Mouse (Mus musculus) hindbrain, postnatal 0 days (tissue): ENCODE measurements around the gene Abi3. TPM values are rescaled to one million over a fixed set of nuclear protein-coding genes. Genes with fewer than 3 reads are reported as not detected.

Experiments
- ATAC-seq: fragments of 200-750 bp; cut with Nextera tagmentation; 2 replicates; pipeline ENCODE4 v1.8.0; 2017; ENCODE audit warnings: mild to moderate bottlenecking, moderate TSS enrichment, moderate library complexity
- DNase-seq: peaks from one replicate; pipeline ENCODE4 v3.0.0-alpha.2; 2015; ENCODE audit warnings: low spot score
- H3K27ac ChIP-seq: fragments of 300-500 bp; sonication (generic); 2 replicates; pipeline ENCODE4 v1.5.1; 2014; ENCODE audit warnings: mild to moderate bottlenecking
- H3K27me3 ChIP-seq: fragments of 300-500 bp; sonication (generic); 2 replicates; pipeline ENCODE4 v1.6.1; 2014; ENCODE audit warnings: low read length, mixed read lengths; ENCODE audit not compliant: insufficient read depth
- H3K36me3 ChIP-seq: fragments of 300-500 bp; sonication (generic); 2 replicates; pipeline ENCODE4 v1.6.1; 2014; ENCODE audit warnings: low read length, mixed read lengths; ENCODE audit not compliant: insufficient read depth
- H3K4me1 ChIP-seq: fragments of 300-500 bp; sonication (generic); 2 replicates; pipeline ENCODE4 v1.6.1; 2014; ENCODE audit warnings: antibody characterized with exemption, low read length, mixed read lengths; ENCODE audit not compliant: insufficient read depth
- H3K4me2 ChIP-seq: fragments of 300-500 bp; sonication (generic); 2 replicates; pipeline ENCODE4 v1.6.1; 2014; ENCODE audit warnings: low read depth, mild to moderate bottlenecking, low read length, moderate library complexity, mixed read lengths
- H3K4me3 ChIP-seq: fragments of 300-500 bp; sonication (generic); 2 replicates; pipeline ENCODE4 v1.5.1; 2014; ENCODE audit warnings: low read length
- H3K9ac ChIP-seq: fragments of 300-500 bp; sonication (generic); replicated peaks from 2 replicates; pipeline ENCODE4 v1.6.1; 2014; ENCODE audit warnings: mild to moderate bottlenecking, low read length, moderate library complexity, mixed read lengths
- H3K9me3 ChIP-seq: fragments of 300-500 bp; sonication (generic); 2 replicates; pipeline ENCODE4 v1.6.1; 2016; ENCODE audit warnings: low read length, mixed read lengths
- CTCF ChIP-seq: IDR thresholded peaks from 2 replicates; pipeline ENCODE4 v1.5.1; 2016; ENCODE audit warnings: antibody characterized with exemption, control low read depth, low read depth
- WGBS: fragments of 180-500 bp; shearing (Covaris S2); extraction: QIAGEN DNeasy Blood & Tissue Kit; methylation state at CpG from one replicate; pipeline ENCODE4 v1.1.7; 2014; 5-methylcytosine and 5-hydroxymethylcytosine counted together
- polyA plus RNA-seq: library from polyadenylated mRNA; unstranded; fragments of >200 nt; fragmentation: Nextera tagmentation; extraction: Ambion mirVana; gene quantifications from 2 replicates; pipeline ENCODE4 v1.2.1, GENCODE M21; 2015
- total RNA-seq: library from RNA; depleted of rRNA; stranded (reverse); fragments of >200 nt; gene quantifications from 2 replicates; pipeline ENCODE4 v1.2.3, GENCODE M21; 2014

Gene Abi3
- total and polyA plus RNA-seq, 2 experiments from 2014 or later, result 1.9 to 3.1 TPM

- no peak for TF ChIP-seq CTCF
- DNase-seq (no peak), ATAC-seq (no peak)
- Histone ChIP-seq H3K27ac (no peak overlapping the region), H3K4me3 (no peak overlapping the region), H3K4me2 (no peak overlapping the region), H3K9me3 (no peaks in the 10 kb centered on the region), H3K4me1 (peaks cover 17% of the 10 kb centered on the region), H3K27me3 (peaks cover 52% of the 10 kb centered on the region), H3K36me3 (no peaks in the 10 kb centered on the region), H3K9ac (no peak overlapping the region)
- WGBS, result 8% methylated on average over 22 of the region's 22 CpGs
These were observed 8.1 kb downstream of the Abi3 start for GRCm38 (mm10) chr11:95834143-95834667.

DNA sequence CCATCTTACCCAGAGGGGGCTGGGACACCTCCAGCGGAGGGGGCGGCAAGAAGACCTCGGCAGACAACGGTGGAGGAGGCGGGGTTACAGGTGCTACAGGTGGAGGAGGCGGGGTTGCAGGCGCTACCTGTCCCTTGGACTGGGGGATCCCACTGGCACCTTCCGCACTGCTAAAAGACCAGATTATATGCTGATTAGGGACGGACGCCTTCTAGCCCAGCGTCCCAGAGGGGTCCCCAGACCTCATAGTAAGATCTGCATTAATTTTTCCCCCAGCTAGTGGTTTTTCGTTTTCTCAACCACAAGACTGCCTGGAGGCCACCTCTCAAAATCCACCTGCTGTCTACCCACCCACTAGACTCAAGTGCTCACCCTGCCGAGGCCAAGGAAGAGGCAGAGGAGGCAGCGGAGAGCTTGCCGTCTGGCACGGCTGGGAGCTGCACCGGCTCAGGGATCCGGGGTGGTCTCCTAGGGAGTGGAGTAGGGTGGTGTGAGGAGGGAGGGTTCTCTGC lies 8.6 kb downstream of the Abi3 start:
- peaks cover 57% of the 10 kb centered on the region for H3K27me3 ChIP-seq
- no peak overlapping the region for H3K4me3 ChIP-seq
- no peak overlapping the region for H3K4me2 ChIP-seq
- no peak overlapping the region for H3K27ac ChIP-seq
- H3K36me3 ChIP-seq, result no peaks in the 10 kb centered on the region
- ATAC-seq, result no peak
- no peak for TF ChIP-seq CTCF
- peaks cover 17% of the 10 kb centered on the region for H3K4me1 ChIP-seq
- no peak overlapping the region for H3K9ac ChIP-seq
- no peaks in the 10 kb centered on the region for H3K9me3 ChIP-seq
- 6% methylated on average over 18 of the region's 18 CpGs for WGBS
- DNase-seq, result no peak

DNA sequence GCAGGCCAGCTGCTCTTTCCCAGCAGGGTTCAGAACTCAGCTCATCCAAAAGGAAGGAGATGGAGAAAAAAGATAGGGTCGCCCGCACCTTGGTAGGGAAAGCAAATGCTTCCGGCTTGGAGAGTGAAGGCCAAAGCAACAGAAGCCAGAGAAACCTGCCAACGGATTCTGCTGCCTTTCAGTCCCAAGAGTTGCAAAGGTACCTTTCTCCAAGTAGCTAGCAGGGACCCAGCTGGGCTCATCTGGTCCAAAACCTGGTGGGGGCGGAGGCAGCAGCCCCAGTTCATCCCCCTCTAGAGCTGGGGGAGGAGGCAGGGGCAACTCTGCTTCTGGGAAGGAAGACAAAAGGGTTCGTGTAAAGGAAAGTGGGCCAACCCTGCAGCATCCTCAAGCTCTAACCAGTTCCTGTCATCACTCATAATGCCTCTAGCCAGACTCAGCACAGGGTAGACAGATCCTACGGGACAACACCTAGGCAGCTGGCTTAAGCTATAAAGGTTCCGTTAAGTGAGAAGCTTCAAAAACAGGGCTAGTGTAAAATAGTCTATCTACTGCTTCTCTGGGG lies 9.2 kb downstream of the Abi3 start:
- ATAC-seq (no peak), DNase-seq (no peak)
- H3K36me3 ChIP-seq, result no peaks in the 10 kb centered on the region
- H3K4me1 ChIP-seq, result peaks cover 17% of the 10 kb centered on the region
- H3K9me3 ChIP-seq, result no peaks in the 10 kb centered on the region
- H3K27ac ChIP-seq, result no peak overlapping the region
- H3K9ac ChIP-seq, result no peak overlapping the region
- no peak overlapping the region for H3K4me2 ChIP-seq
- no peak for TF ChIP-seq CTCF
- peaks cover 61% of the 10 kb centered on the region for H3K27me3 ChIP-seq
- WGBS, result 24% methylated on average over 8 of the region's 8 CpGs
- H3K4me3 ChIP-seq, result no peak overlapping the region

DNA sequence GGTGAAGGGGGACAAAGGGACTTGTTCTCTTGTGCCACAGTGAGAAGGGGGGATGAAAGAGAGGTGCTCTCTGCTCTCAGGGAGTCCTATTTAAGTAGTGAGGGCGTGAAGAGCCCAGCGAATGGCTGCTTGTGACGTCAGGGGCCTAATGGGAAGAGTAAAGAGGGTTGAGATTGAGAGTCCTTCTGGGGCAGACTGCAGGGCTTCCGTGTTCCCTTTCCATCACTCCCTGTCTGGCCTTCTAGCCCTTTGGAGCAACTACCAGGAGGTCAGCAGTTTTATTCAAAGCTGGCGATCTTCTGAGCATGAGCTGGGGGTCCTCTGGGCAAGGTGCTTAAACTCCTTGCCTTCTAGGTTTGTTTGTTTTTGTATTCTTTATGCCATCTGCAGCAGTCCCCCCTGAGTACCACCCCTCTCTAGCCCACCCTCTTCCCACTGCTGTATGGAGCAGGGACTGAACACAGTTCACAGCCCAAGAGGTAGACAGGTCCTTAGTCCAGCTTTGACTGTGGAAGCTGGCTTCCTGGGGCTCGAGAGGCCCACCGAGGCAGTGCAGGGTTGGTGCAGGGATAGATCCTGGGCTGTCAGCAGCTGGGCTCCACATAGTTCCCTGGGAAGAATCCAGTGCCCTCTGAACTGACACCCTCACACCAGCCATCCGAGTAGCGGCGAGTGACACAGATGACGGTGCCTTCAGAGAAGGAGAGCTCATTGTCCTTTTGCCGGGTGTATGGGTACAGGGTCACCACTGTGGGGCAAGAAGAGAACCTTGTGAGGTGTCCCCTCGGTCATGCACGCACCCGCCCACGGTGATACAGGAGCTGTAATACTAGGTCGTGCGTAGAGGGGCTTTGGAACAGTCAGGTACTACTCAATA lies 9.9 kb downstream of the Abi3 start:
- Histone ChIP-seq H3K9me3 (no peaks in the 10 kb centered on the region), H3K36me3 (no peaks in the 10 kb centered on the region), H3K4me2 (no peak overlapping the region), H3K9ac (no peak overlapping the region), H3K4me1 (peaks cover 17% of the 10 kb centered on the region), H3K27me3 (peaks cover 61% of the 10 kb centered on the region), H3K4me3 (no peak overlapping the region), H3K27ac (no peak overlapping the region)
- DNase-seq, result no peak
- no peak for ATAC-seq
- WGBS, result 42% methylated on average over 18 of the region's 18 CpGs
- TF ChIP-seq CTCF, result no peak

GRCm38 (mm10) chr11:95831641-95832040 lies 10.6 kb downstream of the Abi3 start:
- H3K9ac ChIP-seq, result no peak overlapping the region
- no peaks in the 10 kb centered on the region for H3K36me3 ChIP-seq
- no peak for ATAC-seq
- no peak for DNase-seq
- 0 out of 2 replicates have a peak overlapping the region, but pooled peaks have one; percentile 25 for H3K4me3 ChIP-seq
- peaks cover 16% of the 10 kb centered on the region for H3K4me1 ChIP-seq
- no peak overlapping the region for H3K4me2 ChIP-seq
- H3K9me3 ChIP-seq, result no peaks in the 10 kb centered on the region
- no peak overlapping the region for H3K27ac ChIP-seq
- WGBS, result 8% methylated on average over 15 of the region's 15 CpGs
- peaks cover 64% of the 10 kb centered on the region for H3K27me3 ChIP-seq
- peak; percentile 24 for TF ChIP-seq CTCF

DNA sequence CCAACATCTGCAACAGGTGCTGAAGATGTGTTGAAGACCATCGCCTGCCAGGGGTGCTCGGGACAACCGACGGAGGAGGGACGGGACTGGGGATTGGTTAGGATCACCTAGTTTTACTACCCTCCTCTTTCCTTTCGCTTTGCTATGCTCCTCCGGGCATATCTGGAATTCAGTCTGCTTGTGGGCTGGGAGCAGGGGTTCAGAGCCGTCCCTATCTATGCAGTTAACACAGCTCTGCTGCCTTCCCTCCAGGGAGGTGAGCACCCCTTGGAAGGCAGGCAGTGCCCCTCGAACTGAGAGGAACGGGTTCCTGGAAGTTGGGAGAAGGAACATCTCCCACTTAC lies 11.0 kb downstream of the Abi3 start:
- DNase-seq (no peak), ATAC-seq (no peak)
- no peaks in the 10 kb centered on the region for H3K9me3 ChIP-seq
- peak overlapping the region; percentile 42 for H3K4me2 ChIP-seq
- TF ChIP-seq CTCF, result no peak
- 9% methylated on average over 10 of the region's 10 CpGs for WGBS
- peaks cover 67% of the 10 kb centered on the region for H3K27me3 ChIP-seq
- H3K36me3 ChIP-seq, result no peaks in the 10 kb centered on the region
- peak overlapping the region; percentile 25; the same call in 1 of the 2 replicates for H3K4me3 ChIP-seq
- peaks cover 12% of the 10 kb centered on the region for H3K4me1 ChIP-seq
- H3K9ac ChIP-seq, result no peak overlapping the region
- H3K27ac ChIP-seq, result no peak overlapping the region
